Mouse (Mus musculus) CD8-positive naive resting alpha-beta T cell, adult 57 days (primary cell): ENCODE measurements around the gene Clec4a3. TPM values are rescaled to one million over a fixed set of nuclear protein-coding genes. Genes with fewer than 3 reads are reported as not detected.

Experiments
- total RNA-seq: library from RNA; stranded (reverse); gene quantifications from one replicate; pipeline ENCODE4 v1.2.4, GENCODE M21; 2023

Clec4a3 gene
- 1.7 TPM for total RNA-seq

GRCm38 (mm10) chr6:122952401-122952800, at the start of gene Clec4a3:
Gene Clec4a3, plus strand, starts transcription at chr6:122952515.

GRCm38 (mm10) chr6:122921451-122921850, 30.9 kb upstream of the Clec4a3 start, which contains the start of gene Clec4a1:
Gene Clec4a1, plus strand, starts transcription at chr6:122921848.

GRCm38 (mm10) chr6:122989876-122990437, 37.6 kb downstream of the Clec4a3 start, which contains the start of gene Clec4a4:
Gene Clec4a4, plus strand, starts transcription at chr6:122990367.

Other genes with a start within 250 kb of the Clec4a3 start
- not detected for gene Nanog, start 245.0 kb upstream of the Clec4a3 start, total RNA-seq
- gene Slc2a3, start 150.9 kb upstream of the Clec4a3 start, total RNA-seq = 35.2 TPM
- gene Foxj2, start 132.6 kb upstream of the Clec4a3 start, total RNA-seq = 32.0 TPM
- not detected for gene C3ar1, start 96.4 kb upstream of the Clec4a3 start, total RNA-seq
- gene Necap1, start 78.0 kb upstream of the Clec4a3 start, total RNA-seq = 44.7 TPM
- gene Clec4a1, start 30.7 kb upstream of the Clec4a3 start, total RNA-seq = 2.5 TPM
- gene Clec4a4, start 37.9 kb downstream of the Clec4a3 start, total RNA-seq = 1.0 TPM
- gene Clec4b1, start 97.4 kb downstream of the Clec4a3 start, total RNA-seq = not detected
- gene Clec4a2, start 153.9 kb downstream of the Clec4a3 start, total RNA-seq = 1.5 TPM
- not detected for gene Clec4b2, start 220.4 kb downstream of the Clec4a3 start, total RNA-seq